Mouse (Mus musculus): Measurements from ENCODE around the gene Olfr9.
"Not testable (repeated sequence)": the region's sequence is repeated elsewhere in the genome, so short reads cannot be mapped to it uniquely, and the experiment has no call there.

Gene Olfr9

DNA sequence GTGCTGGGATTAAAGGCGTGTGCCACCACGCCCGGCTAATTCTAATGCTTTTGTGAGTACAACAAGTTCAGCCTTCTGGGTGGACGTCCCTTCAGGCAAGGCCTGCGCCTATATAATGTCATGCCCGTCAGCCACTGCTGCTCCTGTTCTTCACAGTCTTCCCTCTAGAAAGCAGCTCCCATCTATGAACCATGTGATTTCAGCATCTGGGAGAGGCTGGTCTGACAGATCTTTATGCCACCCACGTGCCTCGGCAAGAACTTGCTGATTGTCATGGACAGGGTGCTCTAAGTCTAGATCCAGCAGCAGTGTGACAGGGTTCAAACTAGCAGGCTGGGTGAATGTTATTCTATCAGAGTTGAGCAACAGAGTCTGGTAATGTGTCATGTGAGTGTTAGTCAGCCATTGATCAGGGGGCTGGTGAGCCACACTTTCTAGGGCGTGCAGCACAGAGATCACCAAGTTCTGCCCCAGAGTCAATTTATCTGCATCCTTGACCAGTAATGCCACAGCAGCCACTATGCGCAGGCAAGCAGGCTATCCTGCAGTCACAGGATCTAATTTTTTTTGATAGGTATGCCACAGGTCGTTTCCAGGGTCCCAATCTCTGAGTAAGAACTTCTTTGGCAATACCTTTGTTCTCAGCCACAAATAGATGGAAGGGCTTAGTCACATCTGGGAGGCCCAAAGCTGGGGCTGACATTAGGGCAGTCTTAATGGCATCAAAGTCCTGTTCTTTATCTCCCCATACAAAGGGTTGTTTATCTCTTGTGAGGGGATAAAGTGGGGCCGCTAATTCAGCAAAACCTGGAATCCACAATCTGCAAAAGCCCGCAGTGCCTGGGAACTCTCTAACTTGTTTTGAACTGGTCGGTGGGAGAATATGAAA, 15.0 kb downstream of the Olfr9 start:
- no peak for DNase-seq

DNA sequence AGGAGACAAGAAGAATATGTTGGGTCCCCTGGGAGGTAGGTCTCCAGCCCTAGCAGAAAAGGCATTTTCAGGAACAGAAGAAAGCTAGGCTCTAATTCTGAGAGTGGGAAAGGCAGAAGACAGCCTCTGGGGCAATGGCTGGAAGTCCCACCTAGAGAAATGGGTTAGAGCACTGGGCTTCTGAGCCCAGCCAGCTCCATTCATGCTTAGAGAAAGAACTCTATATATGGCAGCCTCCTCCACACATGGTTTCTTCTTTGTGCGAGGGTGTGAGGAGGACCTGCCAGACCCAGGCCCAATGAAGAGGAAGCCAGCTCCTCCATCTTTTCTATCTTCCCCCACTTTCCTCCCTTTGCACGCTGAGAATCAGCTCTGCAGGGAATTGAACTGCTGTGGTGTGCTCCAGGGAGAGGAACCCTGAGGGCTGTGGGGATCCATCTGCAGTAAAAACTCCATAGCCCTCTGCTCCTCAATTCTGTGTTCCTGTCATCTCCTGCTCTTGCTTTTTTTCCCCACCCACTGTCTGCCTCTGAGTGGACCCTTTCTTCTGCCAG, 21.1 kb downstream of the Olfr9 start, which contains the start of gene Olfr763:
Olfr763 (plus strand) TSS at position 504 of the 554 bp plus-strand sequence.
- DNase-seq: no peak

GRCm38 (mm10) chr10:129011511-129011910, 22.3 kb downstream of the Olfr9 start:
- DNase-seq: not testable (repeated sequence)

- no peak for DNase-seq
Measured at GRCm38 (mm10) chr10:129014477-129014876, 25.2 kb downstream of the Olfr9 start.

GRCm38 (mm10) chr10:129023319-129023718, 34.1 kb downstream of the Olfr9 start:
- DNase-seq: no peak

DNA sequence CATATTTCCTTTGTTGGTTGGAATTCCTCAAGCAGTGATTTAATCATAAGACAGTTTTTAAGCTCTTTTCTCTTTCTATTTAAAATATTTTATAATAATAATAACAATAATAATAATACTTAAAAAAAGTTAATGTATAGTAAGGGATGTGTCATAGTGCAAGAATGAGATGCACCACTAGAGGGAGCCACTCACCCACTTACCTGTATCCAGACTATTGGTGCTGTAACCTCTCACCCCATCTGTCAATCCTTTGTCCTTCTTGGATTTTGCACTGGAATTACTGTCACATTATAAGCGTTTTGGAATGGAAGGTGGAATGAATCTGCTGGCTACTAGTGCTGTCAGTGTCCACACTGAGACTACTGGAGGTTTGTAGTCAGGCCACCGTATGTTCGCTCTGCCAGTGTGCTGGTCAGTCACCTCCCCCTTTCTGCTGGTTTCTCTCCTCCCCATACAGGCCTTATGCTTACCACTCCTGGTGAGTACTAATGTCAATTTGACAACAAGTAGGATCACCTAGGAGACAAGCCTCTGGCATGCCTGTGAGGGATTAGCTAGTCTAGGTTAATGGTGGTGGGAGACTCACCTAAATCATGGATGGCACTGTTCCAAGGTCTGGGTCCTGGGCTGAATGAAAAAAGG, 36.9 kb downstream of the Olfr9 start:
- peak; percentile 37 to 54 for DNase-seq

- no peak for DNase-seq
Measured at GRCm38 (mm10) chr10:129028343-129028742, 39.1 kb downstream of the Olfr9 start.

GRCm38 (mm10) chr10:129039796-129040195, 50.6 kb downstream of the Olfr9 start, which contains the start of gene Olfr764-ps1:
Gene Olfr764-ps1, minus strand, starts transcription at chr10:129039896.
- no peak for DNase-seq

Measured in B cell, adult 2 months (primary cell).